Mouse (Mus musculus): Measurements from ENCODE around the gene Fnbp1l.

Gene Fnbp1l

DNA sequence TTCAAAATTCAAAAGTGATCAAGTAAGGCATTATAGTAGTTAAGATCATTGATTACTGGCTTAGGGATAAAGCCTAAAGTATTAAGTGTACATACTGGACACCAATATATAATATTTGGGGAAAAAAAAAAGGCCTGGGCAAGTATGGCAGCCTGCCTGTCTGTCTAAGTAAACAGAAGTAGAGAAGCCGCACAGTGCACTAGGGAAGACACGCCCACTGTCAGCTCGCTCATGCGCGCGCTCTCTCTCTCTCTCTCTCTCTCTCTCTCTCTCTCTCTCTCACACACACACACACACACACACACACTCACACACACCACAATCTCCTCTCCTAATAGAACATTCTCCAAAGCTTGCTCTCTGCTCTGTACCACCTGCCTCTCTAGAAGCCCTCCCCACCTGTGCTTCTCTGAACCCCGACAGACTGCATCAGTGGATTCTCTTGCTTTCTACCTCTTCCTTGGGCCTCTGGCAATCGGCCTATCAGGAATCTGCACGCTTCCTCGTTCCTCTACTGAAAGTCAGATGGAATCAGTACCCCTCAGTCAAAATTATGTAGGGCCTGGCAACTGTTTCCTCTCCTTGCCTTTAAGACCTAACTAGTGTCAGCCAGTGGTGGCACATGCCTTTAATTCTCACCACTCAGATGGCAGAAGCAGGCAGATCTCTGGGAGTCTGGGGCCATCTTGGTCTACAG lies 13.3 kb downstream of the Fnbp1l start:
- no peak for DNase-seq (ENCODE audit: low spot score in 2 of 2)

DNA sequence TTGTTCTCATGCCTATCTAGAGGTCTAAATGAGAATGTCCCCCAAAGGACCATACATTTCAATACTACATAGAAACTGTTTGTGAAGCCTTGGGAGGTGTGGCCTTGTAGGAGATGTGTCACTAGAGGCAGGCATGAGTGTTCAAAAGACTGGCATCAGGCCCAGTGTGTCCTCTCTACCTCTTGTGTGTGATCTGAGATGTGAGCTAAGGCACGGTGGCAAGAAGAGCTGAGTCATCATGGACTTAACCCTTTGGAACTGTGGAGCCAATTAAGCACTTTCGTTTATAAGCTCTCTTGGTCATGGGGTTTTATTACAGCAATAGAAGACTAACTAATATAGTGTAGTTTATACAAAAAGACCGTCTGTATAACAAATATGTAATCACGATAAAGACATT lies 16.3 kb downstream of the Fnbp1l start:
- no peak for DNase-seq (ENCODE audit: low spot score in 2 of 2)

DNA sequence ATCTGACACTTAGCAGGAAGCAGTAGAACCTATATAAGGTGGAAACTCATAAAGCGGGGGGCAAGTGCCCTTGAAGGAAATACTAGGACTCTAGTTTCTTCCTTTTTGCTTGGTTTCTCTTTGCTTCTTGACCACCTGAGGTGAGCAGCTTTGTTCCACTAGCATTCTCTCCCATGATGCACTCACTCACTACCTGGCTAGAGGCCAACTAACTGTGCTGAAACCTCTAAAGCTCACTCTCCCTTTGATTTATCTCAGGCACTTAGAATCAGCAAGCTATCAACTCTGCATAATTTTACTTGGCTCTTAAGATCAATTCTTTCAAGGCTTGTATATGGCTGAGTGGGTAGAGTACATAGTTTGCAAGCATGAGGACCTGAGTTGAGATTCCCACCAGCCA lies 17.1 kb downstream of the Fnbp1l start:
- DNase-seq (ENCODE audit: low spot score in 2 of 2) = no peak

DNA sequence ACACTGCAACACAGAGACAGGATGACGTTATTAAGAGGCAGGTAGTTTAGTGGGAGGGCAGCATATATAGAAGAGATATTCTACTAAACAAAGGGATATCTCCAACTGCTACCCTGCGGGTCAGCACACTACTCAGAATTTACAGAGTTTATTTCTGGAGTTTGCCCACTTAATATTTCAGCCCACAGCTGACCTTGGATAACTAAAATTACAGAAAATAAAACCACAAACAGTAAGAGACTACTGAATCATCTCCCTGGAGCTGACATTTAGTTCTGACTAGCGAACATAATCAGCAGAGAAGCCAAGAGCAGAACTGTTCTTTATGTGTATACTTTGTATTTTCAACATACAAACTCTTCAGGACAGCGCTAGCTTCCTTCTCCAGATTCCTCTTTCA lies 20.2 kb downstream of the Fnbp1l start:
- DNase-seq (ENCODE audit: low spot score in 2 of 2) = no peak

DNA sequence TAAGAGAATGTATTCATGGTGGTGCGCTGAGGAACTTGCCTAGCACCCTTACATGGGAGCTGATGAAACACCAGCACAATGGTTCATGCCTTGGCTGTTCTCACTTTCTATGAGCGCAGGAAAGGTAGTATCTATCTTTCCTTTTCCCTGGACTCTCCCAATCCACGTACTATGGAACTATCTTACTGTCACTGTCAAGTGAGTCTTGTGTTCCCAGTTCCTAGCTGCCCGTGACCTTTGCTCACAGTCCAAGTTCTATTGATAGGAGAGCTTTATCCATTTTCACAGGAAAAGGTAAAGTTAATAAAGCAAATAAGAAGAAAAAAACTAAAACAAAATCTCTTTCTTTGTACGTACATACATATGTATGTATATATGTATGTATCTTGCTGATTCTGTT lies 28.7 kb downstream of the Fnbp1l start:
- DNase-seq (ENCODE audit: low spot score in 2 of 2) = no peak

DNA sequence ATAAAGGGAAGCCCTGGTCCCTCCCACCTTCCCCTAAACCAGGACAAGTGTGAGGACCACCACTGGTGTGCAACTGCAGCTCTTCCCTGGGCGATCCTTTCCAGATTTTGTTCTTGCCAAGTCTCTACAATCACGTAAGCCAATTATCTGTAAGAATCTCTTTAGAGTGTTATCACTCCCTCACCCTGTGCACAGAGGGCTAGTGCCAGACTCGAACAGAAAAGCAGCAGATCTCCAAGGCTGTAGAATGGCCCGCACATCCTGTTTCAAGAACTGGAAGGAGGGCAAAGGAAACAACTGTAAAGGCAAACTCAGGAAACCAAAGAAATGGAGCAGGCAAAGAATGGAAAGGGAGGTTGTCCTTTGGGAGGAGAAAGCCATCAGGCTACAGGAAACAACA lies 29.2 kb downstream of the Fnbp1l start:
- DNase-seq (ENCODE audit: low spot score in 2 of 2) = no peak

DNA sequence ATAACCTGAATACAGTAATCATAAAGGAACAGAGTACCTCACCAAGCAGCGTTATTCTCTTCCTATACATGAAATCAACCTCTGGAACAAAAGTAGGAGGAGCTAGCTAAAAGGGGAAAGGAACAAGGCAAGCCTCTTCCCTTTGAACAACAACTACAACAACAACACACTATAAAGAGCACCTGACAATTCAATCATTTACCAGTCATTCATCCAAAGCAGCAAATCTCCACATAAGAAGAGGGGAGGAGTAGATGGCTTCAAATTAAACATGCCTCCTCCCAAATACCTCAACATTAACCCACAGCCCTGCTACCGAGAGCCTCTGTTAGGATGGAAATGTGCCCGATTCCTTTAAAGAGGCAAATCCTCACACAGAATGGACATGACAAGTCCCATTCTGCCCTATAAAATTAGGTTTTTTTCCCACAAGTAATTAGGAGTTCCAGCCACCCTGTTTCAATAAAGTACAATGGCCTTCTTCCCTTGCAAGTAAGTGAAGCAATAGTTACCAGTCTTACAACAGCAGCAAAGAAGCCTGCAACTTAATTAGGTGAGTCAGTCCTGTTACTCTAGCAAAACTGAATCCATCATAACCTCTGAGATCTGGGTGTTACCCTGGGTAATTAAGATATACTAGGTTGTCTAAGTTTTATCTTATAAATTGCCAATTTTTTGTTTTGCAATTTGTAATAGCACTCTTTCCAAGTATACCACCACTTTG lies 32.4 kb downstream of the Fnbp1l start:
- DNase-seq (ENCODE audit: low spot score in 2 of 2) = no peak

DNA sequence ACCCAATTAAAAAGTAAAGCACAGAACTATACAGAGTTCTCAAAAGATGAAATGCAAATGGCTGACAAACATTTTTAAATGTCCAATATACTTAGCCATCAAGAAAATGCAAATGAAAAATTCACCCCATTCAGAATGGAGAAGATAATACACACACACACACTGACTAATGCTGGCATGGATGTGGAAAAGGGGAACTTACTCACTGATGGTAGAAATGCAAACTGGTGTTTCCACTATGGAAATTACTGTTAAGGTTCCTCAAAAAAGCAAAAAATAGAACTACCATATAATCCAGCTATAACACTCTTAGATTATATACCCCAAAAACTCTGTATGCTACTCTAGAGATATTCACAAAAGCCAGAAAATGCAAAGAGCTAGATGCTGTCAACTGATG lies 42.2 kb downstream of the Fnbp1l start:
- DNase-seq (ENCODE audit: low spot score in 2 of 2) = no peak

DNA sequence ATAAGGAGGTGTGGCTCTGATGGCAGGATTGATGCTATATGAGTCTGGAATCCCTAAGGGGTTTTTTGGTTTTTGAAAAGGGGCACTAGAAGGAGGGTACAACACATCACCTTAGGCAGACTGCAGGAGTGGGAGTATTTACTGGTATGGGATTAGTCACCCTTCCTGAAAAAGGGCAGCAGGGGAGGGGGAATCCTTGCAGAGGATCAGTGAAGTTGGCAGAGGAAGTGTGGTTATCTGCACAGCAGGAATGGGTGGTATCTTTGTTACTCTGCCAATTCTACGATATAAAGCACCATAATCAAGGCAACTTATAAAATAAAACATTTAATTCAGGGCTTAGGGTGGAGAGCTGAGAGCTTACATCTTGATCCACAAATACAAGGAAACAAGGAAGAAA lies 44.6 kb downstream of the Fnbp1l start:
- DNase-seq (ENCODE audit: low spot score in 2 of 2) = no peak

DNA sequence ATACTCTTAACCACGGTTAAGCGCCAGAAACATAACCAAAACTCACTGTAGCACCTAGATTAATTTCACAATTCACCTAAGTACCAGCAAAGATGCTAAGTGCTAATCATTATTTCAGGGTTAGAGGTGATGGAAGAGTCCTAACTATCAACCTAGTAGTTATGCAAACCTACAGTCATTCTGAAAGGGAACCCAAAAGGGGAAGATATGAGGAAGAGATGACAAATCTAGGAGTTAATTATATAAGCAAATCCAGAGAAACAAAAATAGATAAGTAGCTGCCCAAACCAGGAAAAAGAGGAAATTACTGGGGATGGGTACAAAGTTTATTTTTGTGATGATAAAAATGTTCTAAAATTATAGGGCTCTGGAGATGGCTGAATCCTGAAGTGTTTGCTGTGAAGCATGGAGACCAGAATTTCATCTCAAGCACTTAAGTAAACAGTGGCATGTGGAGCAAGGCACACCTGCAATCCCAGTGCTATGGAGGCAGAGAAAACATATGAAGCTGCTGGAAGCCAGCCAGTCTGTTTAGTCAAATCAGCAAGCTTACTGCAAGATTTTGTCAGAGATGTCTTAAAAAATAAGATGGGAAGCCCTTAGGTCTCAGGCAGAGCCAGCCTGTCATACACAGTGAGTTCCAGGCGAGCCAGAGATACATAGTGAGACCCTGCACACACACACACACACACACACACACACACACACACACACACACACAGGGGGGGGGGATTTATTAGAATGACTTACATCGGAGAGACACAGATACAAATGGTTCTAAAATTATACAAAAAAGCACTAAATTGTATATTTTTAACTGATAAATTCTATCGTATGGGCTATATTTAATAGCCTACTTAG lies 45.9 kb downstream of the Fnbp1l start:
- DNase-seq (ENCODE audit: low spot score in 2 of 2) = peak in 1 of 2 experiments; percentile 69

DNA sequence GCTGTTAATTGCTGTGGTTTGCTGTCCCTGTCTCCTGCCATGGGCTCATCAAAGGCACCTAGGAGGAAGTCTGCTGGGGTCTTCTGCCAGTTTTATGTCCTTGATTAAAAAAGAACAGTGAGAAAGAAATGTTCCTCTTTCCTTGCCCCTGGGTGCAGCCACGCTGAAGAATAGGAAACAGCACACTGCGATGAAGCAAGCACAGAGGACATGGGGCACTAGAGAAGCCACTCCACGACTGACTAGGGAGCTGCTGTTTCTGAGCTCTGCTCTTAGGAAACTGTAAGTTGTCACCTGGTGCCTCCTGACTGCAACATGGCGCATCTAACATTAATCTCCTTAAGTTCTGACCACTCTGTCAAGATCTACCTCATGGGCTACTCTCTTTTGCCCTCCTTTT lies 53.0 kb downstream of the Fnbp1l start:
- no peak for DNase-seq (ENCODE audit: low spot score in 2 of 2)

DNA sequence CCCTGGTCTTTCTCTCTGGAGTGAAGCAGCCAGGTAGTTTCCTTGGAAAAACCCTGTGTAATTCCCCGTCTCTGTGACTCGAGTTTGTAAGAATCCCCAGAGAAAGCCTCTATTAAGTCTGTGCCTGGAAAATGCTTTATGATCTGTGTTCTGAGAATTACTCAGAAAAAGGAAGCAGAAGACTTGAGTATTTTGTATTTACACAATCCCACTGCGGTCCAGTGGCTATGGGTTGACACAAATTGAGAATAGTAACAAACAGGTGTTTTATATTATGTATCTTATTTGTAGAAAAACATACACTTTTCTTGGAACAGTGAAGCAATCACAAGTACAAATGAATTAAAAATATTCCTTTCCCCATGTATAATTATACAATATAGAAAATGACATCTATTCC lies 53.4 kb downstream of the Fnbp1l start:
- DNase-seq (ENCODE audit: low spot score in 2 of 2) = no peak

DNA sequence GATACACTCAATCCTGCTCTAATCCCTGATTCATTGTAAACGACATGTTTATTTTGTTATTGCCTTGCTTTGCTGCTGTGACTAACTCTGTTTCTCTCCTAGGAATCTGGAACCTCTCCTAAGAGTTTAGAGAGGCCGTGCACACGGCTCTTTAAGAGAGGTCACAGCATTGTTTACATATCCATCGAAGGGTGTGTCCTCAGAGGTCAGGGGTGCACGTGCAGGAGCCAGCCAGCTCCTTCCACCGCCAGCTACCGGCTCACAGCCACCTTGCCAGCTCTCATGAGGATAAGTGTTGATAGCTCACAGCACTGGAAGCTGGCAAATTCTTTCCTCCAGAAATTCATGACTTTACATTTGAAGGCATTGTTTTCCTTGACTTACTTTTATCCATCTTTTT lies 54.2 kb downstream of the Fnbp1l start:
- no peak for DNase-seq (ENCODE audit: low spot score in 2 of 2)

DNA sequence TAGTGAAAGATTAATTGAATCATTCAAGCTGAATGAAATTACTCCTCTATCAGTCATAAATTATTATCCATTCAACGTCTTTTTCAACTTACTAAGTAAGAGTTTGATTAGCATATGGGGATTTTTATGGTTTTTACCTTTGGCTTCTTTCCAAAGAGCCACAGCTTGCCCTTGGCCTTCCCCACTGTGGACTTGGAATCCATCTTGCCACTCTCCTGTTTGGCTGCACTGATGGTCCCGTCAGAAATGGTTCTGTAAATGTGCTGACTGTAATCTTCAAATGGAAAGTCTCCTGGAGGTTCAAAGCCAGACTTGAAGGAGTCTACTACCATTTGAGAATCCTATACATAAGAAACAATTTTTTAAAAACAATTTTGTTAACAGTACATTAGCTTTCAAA lies 61.7 kb downstream of the Fnbp1l start:
- DNase-seq (ENCODE audit: low spot score in 2 of 2) = no peak

DNA sequence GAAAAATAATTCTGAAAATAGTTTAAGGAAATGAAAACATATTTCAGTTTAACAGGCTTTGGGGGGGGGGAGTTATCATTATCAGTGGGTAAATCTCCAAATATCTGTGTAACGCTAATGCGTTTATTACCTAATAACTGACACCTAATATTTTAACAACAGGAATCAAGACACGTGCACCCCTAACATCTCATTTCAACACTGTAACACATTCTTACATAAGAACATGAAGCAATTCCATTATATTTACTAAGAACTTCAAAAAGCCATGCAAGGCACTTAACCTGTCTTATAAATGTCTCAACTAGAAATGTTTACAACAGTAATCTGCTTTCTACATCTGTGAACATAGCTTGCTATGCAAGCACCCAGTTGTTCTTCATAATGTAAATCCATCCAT lies 68.3 kb downstream of the Fnbp1l start:
- DNase-seq (ENCODE audit: low spot score in 2 of 2) = no peak

DNA sequence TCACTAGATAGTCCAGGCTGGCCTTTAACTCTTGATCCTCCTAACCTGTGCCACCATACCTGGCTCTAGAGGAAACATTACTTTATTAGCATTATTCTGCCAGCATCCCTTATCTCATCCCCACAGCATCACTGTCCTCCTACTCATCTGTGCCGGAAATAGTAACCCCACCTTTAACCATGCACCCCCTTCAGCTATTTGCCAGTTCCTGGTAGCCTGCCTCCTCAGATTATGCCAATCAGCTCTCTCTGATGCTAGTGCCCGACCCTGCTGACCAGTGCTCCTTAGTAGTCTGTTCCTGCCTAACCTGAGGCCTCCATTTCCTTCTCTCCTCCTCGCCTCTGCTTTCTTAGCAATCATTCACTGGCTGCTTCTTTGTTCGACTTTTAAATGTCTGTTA lies 72.0 kb downstream of the Fnbp1l start:
- DNase-seq (ENCODE audit: low spot score in 2 of 2) = peak in 1 of 2 experiments; percentile 29

DNA sequence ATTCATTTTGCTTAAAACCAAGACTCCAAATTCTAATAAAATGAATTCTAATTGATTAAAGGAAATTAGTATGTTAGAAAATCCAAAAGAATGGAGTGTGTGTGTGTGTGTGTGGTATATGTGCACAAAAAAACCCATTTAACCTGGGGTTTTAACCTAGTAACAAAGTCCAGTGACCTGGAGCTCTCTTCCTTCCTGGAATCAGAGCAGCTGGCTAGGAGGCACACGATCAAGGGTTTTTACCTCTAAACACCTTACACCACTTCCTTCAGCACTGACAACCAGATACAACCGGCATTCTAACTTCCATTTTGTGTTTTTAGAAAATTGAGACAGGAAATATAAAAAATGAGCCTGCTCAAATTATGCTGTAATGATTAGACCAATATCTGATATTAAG lies 74.2 kb downstream of the Fnbp1l start:
- DNase-seq (ENCODE audit: low spot score in 2 of 2) = no peak

DNA sequence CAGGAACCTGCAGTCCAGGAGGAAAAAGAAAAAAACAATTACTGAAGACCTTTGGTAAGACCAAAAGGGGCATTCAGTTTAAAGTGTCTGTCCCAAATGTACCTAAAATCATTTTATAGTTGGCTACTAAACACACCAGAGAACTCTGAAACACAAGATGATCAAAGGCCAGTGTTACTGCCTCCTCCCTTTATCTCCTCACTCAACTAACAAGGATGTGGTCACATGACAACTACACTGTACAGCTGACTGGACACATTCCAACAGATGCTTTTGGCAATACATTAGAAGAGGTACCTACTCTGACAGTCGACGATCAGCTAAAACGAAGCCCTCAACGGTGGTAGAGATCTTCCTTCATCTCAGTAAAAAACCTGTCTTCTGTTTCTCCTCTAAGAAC lies 78.6 kb downstream of the Fnbp1l start:
- DNase-seq (ENCODE audit: low spot score in 2 of 2) = no peak

DNA sequence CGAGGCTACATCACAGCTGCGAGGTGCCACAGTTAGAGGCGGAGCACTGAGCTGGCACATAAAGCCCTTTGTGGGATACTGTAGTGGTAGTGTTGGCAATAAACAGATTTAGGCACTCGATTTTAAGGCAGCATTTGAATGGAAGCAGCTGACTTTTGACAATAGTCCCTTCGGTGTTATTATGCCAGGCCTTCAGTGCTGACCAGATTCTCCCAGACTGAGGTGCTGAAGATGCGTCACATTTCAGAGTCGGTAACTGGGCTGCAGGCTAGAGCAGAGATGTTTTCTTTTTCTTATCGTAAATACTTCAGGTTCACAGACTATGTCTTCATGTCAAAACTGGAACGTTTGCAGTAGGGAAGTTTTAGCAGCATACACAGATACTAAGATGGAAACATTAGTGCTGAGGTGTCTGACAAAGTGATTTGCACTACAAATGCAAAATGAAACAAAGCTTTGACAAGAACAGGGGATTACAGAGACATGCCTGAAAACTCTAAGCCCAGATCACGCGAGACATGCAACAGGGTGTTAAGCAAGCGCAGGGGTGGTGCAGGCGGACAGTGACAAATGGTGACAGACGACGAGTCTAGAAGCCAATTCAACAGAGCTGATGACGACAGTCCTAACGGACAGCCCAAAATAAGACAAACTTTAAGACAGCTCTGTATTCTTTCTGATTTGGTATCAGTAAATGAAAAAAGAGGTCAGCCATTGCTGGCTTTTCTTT lies 79.4 kb downstream of the Fnbp1l start:
- DNase-seq (ENCODE audit: low spot score in 2 of 2) = no peak

DNA sequence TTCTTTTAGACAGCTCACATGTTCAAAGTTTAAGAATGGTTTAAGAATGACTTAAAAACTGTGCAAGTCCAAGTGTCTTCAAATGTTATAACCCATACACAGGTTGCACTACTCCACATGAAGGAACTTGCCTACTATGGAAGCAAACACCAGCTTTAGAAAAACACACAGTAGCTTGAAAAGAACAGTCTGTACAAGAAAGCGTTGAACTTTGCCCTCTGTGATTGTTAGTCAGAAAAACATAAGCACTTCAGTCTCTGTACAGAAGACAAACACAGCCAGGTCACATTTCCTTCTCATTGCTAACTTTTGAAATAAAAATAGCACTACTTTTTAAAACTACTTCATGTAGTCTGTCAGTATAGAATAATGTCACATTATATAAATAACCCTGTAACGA lies 80.7 kb downstream of the Fnbp1l start:
- no peak for DNase-seq (ENCODE audit: low spot score in 2 of 2)

DNA sequence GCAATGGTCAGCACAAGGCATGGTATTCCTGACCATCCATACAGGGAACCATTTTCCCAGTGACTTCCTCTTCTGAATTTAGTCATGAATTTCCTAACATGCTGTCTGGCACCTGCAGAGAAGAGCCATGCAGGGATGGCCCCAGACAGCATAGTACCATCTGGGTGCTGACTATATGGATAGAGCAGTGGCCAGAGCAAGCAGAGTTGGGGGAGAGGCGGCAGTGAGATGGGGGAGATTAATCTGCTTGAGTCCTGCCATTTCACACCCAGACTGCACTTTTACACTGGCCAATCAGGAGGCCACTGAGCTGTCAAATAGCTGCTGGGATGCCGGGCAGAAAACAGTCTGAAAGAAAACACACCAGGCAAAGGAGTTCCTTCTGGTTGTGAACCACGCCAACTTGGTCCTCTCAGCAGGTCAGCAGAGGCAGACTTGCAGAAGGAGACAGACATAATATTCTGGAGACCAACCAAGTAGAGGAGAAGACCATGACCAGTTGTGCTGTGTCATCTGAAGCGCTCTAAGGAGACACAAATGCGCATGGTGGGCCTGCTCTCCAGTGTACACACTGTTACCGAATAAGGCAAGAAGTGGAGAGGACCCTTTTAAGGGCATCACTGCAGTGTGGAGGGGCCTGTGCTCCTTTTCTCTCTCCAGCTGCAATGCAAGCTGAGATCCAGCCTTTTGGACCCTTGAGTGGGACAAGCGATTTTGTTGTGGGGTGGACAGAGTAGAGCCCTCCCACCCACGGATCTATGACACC lies 83.4 kb downstream of the Fnbp1l start:
- DNase-seq (ENCODE audit: low spot score in 2 of 2) = no peak
